Mouse (Mus musculus) neural tube, embryonic 12.5 days (tissue): ENCODE results near the gene Eef2. TPM values are rescaled to one million over a fixed set of nuclear protein-coding genes. Genes with fewer than 3 reads are reported as not detected.

Source experiments
- ATAC-seq: fragments of 200-750 bp; cut with Nextera tagmentation; 2 replicates; pipeline ENCODE4 v1.8.0; 2017; ENCODE audit warnings: low read depth, mild to moderate bottlenecking, moderate TSS enrichment, moderate library complexity; ENCODE audit not compliant: low FRiP score
- H3K27ac ChIP-seq: fragments of 300-500 bp; sonication (generic); 2 replicates; pipeline ENCODE4 v1.5.1; 2016
- H3K27me3 ChIP-seq: fragments of 300-500 bp; sonication (generic); replicated peaks from 2 replicates; pipeline ENCODE4 v1.6.1; 2016; ENCODE audit warnings: mild to moderate bottlenecking
- H3K36me3 ChIP-seq: fragments of 300-500 bp; sonication (generic); 2 replicates; pipeline ENCODE4 v1.6.1; 2016; ENCODE audit warnings: mild to moderate bottlenecking
- H3K4me1 ChIP-seq: fragments of 300-500 bp; sonication (generic); 2 replicates; pipeline ENCODE4 v1.6.1; 2016
- H3K4me2 ChIP-seq: fragments of 300-500 bp; sonication (generic); replicated peaks from 2 replicates; pipeline ENCODE4 v1.6.1; 2016; ENCODE audit warnings: mild to moderate bottlenecking
- H3K4me3 ChIP-seq: fragments of 300-500 bp; sonication (generic); 2 replicates; pipeline ENCODE4 v1.5.1; 2016
- H3K9ac ChIP-seq: fragments of 300-500 bp; sonication (generic); 2 replicates; pipeline ENCODE4 v1.6.1; 2016; ENCODE audit warnings: mild to moderate bottlenecking
- H3K9me3 ChIP-seq: fragments of 300-500 bp; sonication (generic); 2 replicates; pipeline ENCODE4 v1.6.1; 2016; ENCODE audit warnings: mild to moderate bottlenecking
- WGBS: fragments of 180-500 bp; shearing (Covaris S2); methylation state at CpG from one replicate; pipeline ENCODE4 v1.1.7; 2016; 5-methylcytosine and 5-hydroxymethylcytosine counted together
- polyA plus RNA-seq: library from polyadenylated mRNA; unstranded; fragments of >200 nt; fragmentation: Nextera tagmentation; extraction: Ambion mirVana; gene quantifications from 2 replicates; pipeline ENCODE4 v1.2.1, GENCODE M21; 2016

Gene Eef2
- polyA plus RNA-seq, result 515 and 520 TPM in 2 replicates

DNA sequence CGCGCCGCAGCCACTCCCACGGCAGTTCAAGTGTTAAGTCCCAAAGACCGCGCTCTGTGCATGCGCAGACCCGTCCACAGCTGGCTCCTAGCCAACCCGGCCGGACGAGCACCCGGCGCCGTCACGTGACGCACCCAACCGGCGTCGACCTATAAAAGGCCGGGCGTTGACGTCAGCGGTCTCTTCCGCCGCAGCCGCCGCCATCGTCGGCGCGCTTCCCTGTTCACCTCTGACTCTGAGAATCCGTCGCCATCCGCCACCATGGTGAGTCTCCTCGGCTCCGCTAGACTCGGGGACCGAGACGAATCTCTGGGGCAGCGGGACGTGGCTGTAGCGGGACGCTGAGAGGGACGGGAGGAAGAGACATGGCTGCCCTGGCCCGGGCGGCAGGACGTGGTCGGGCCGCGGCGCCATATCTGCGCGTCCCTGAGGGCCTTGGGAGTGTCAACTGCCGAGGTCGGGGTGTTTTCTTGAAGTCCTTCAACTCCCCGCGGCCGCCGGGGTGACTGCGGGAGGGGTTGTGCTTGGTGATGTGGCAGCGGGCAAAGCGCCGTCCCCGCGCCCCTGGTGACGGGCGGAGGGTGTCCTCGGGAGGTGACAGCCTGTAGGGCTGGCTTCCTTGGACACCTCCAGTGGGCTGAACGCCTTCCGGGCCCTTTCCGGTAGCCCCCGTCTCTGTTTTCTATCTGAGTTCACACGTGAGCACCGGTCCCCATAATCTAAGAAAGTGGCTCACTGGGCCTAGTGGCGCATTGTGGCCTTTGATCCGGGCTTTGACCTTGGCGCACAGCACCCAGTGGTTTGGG is at the start of gene Eef2:
Eef2 (plus strand) TSS at position 166 of the 806 bp plus-strand sequence.
- H3K4me3 ChIP-seq, result peak within 1 kb of the TSS; percentile 85
- H3K9me3 ChIP-seq, result no peaks in the 10 kb centered on the region
- H3K36me3 ChIP-seq, result peaks cover 45% of the 10 kb centered on the region
- H3K27ac ChIP-seq, result peak within 1 kb of the TSS; percentile 77
- no peaks in the 10 kb centered on the region for H3K27me3 ChIP-seq
- peak within 1 kb of the TSS; percentile 93 for H3K9ac ChIP-seq
- H3K4me2 ChIP-seq, result peak within 1 kb of the TSS; percentile 99
- H3K4me1 ChIP-seq, result peaks cover 49% of the 10 kb centered on the region
- ATAC-seq, result peak; percentile 76
- WGBS, result under 1% methylated on average over 77 of the region's 77 CpGs

DNA sequence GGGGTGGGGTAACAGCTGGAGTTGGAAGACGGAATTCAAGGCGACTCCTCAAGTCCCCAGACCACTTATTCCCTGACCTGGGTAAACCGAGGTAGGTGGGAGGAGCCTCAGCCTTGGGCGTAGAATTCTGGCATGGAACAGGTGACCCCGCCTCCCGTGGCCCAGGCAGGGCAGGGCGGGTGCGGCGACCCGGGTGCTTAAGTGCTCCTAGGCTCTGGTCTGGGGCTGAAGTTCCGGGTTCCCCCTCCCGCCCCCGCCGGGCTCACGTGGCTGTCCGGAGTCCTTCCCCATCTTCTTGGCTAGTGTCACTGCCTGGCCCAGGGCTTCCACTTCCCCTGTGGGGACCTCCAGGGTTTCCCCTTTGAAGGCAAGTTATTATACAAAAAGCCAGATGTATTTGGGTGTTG is 42.2 kb upstream of the Eef2 start:
- Histone ChIP-seq H3K4me1 (peaks cover 25% of the 10 kb centered on the region), H3K9ac (0 out of 2 replicates have a peak overlapping the region, but pooled peaks have one; percentile 8), H3K27ac (no peak overlapping the region), H3K9me3 (no peaks in the 10 kb centered on the region), H3K4me3 (peak overlapping the region; percentile 5; the same call in 1 of the 2 replicates), H3K36me3 (no peaks in the 10 kb centered on the region), H3K27me3 (peaks cover 51% of the 10 kb centered on the region), H3K4me2 (0 out of 2 replicates have a peak overlapping the region, but pooled peaks have one; percentile 99)
- 2% methylated on average over 16 of the region's 16 CpGs for WGBS
- ATAC-seq, result no peak

DNA sequence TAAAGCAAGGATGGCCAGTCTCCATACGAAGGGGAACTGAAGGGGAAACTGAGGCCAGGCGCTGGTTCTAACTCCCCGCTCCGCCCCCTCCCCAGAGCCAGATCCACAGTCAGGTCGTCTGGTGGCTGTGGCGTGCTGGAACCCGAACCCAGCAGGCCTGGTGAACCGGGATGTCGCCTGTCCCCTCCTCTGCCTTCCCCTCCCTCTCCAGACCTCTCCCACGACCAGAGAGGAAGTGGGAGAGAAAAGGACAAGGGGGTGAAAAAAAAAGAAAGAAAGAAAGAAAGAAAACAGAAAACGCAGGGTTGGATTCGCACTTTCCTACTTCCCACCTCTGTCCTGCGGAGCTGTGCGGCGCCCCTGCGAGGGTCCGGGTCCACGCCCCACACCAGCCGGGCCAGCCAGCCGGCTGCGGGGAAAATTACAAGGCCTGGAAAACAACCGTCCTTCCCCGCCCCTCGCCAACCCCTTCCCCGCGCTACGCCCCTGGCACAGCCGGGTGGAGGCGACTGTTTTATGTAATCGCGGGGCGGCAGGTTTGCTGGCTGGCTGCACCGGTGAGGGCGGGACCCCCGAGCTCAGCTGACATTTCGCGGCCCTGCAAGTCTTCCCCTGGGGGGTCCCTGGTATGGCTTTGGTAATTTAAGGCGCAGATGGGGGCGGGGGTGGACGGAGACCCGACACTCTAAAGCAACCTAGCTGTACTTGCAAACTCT is 41.3 kb upstream of the Eef2 start, which contains the start of gene Zbtb7a:
Zbtb7a (plus strand) TSS at position 255 of the 716 bp plus-strand sequence.
- Histone ChIP-seq H3K4me1 (peaks cover 32% of the 10 kb centered on the region), H3K4me3 (peak within 1 kb of the TSS; percentile 82), H3K4me2 (peak within 1 kb of the TSS; percentile 99), H3K9me3 (no peaks in the 10 kb centered on the region), H3K27ac (peak within 1 kb of the TSS; percentile 91), H3K9ac (peak within 1 kb of the TSS; percentile 95), H3K36me3 (no peaks in the 10 kb centered on the region), H3K27me3 (peaks cover 45% of the 10 kb centered on the region)
- 1% methylated on average over 41 of the region's 41 CpGs for whole genome bisulfite sequencing
- no peak for ATAC-seq

DNA sequence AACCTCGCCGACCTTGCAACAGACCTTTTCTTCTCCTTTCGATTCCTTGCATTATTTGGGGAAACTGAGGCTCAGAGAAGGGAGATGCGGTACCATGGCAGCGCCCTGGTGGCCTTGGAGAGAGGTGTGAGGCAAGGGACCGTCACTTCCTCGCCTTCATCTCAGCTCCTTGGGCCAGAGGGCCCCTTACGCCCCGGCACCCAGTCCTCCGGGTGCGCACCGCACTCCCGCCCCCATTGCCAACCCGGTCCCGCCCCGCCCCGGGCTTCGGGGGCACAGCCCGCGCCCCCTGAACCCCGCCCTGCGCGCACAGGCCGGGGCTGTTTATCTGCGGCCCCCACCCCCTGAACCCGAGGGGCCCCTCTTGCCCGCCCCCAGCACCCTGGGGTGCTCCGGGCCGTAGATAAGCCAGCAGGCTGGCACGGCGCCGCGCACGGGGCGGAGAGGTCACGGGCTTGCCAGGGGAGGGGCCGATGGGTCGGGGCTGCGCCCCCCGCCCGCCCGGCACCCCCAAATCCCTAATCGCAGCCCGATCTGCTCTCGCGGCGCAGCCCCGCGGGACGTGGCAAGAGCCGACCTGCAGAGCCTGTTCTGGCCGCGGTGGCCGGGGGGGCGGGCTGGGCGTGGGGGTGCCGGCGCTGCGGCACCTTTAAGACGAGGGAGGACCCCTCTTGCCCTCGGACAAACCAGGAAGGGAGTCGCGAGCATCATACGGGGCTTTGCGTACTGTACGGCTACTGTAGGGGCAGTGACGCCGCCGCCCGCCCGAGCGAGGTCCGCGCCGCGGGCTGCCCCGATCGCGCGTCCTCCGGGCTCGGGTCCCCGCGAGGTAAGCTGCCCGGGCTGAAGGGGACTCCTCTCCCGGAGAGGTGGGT is 40.4 kb upstream of the Eef2 start:
- under 1% methylated on average over 75 of the region's 86 CpGs for WGBS
- peak overlapping the region; percentile 82 for H3K4me3 ChIP-seq
- H3K27ac ChIP-seq, result peak overlapping the region; percentile 91
- H3K27me3 ChIP-seq, result peaks cover 44% of the 10 kb centered on the region
- H3K9me3 ChIP-seq, result no peaks in the 10 kb centered on the region
- peak overlapping the region; percentile 99 for H3K4me2 ChIP-seq
- no peaks in the 10 kb centered on the region for H3K36me3 ChIP-seq
- H3K9ac ChIP-seq, result peak overlapping the region; percentile 95
- peaks cover 41% of the 10 kb centered on the region for H3K4me1 ChIP-seq
- ATAC-seq, result peak; percentile 8; the same call in 1 of the 2 replicates

DNA sequence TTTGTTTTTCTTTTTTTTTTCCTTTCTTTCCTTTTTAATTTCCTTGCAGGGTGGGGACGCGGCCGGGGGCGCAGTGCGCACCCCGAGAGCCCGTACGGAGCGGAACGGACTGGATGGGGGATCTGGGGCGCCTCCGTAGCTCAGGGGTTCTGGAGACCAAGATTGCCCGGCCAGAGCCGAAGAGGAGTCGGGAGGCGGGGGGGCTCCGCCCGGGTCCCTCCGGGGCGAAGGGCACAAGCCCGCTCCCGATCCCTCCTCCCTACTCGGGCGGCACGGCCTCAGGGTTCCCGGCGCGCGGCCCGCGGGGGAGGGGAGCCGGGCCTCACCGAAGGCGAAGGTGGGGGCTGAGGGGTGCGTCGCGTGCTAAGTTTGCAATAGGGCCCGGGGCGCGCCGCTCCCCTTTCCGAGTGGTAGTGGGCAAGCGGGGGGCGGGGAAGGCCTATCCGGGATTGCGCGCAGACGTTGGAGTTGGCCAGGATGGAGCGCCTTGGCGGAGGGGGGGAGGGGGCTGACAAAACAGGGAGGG is 39.7 kb upstream of the Eef2 start:
- peak overlapping the region; percentile 82 for H3K4me3 ChIP-seq
- H3K9me3 ChIP-seq, result no peaks in the 10 kb centered on the region
- WGBS, result 1% methylated on average over 47 of the region's 50 CpGs
- H3K36me3 ChIP-seq, result no peaks in the 10 kb centered on the region
- H3K4me1 ChIP-seq, result peaks cover 48% of the 10 kb centered on the region
- peak overlapping the region; percentile 91 for H3K27ac ChIP-seq
- ATAC-seq, result peak; percentile 34
- H3K9ac ChIP-seq, result peak overlapping the region; percentile 95
- H3K4me2 ChIP-seq, result peak overlapping the region; percentile 99
- peaks cover 41% of the 10 kb centered on the region for H3K27me3 ChIP-seq

DNA sequence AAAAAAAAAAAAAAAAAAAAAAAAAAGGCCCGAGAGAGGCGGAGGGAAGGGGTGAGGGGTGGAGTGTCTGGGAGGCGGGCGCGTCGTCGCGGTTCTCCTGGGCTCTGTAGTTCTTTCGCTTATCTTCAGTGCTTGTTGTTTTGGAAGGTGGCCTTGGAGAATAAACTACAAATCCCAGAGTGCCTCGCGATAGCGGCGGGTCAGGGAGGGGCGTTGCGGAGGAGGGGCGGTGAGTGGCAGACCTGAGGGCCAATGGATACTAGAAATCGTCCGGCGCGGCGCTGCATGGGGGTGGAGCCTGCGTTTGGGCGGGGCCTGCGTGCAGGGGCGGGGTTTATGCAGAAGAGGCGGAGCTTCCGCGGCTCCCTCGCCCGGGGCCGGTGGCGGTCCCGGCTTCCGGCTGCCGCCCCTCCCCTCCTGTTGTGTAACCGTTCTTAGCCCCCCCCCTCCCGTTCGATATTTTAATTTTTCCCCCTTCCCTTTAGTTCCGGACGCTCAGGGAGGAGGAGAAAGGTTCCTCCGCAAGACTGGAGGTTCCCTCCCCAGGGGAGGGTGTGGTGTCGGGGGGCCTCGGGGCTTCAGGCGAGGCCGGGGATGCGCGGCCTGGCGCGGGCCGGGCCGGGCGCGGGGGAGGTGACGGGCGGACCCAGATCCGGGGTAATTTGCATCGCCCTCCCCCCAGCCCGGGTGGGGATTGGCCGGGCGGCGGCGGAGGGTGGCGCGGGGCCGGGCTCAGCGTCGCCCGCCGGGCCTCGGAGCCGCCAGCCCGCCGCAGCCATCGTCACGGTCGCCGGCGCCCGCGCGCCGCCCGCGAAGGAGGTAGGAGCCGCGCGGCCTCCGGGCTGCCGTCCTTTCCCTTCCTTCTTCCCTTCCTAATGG is 38.9 kb upstream of the Eef2 start:
- under 1% methylated on average over 85 of the region's 89 CpGs for WGBS

DNA sequence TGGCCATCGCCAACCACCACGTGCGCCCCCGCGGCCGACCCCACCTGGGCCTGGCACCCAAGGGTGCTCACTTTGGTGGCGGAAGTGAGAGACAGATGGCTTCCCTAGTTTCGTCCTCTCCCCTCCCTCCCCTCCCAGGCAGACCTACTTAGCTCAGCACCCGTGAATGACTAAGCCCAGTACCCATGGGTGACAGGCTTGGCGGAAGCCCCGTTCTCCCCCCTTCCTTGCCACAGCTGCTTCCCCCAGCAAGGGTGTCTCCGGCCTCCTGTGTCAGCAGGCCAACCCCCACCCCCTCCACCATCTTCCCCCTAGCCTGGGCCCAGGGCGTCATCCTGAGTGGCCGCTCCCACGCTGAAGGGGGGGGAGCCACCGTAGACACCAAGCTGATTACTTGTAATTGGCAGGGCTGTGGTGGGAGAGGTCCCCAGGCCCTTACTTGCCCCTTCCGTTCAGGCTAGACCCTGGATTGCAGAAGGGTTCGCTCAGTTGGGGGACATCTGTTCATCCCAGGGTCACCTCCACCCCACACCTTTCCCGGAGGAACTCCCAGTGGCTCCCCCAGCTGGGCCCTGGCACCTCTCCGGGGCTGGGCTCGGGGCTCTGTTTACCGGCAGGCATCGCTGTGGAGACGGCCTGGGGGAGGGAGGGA is 38.2 kb upstream of the Eef2 start:
- peaks cover 27% of the 10 kb centered on the region for H3K27me3 ChIP-seq
- peak overlapping the region; percentile 95 for H3K9ac ChIP-seq
- peak overlapping the region; percentile 82 for H3K4me3 ChIP-seq
- peaks cover under 1% of the 10 kb centered on the region for H3K36me3 ChIP-seq
- ATAC-seq, result 0 out of 2 replicates have a peak, but pooled peaks have one; percentile 1
- peaks cover 62% of the 10 kb centered on the region for H3K4me1 ChIP-seq
- 2% methylated on average over 23 of the region's 24 CpGs for WGBS
- peak overlapping the region; percentile 99 for H3K4me2 ChIP-seq
- H3K27ac ChIP-seq, result peak overlapping the region; percentile 79
- no peaks in the 10 kb centered on the region for H3K9me3 ChIP-seq

More for the DNA sequence above, 38.9 kb upstream of the Eef2 start:
- peak overlapping the region; percentile 99 for H3K4me2 ChIP-seq
- H3K9ac ChIP-seq, result peak overlapping the region; percentile 95
- H3K4me3 ChIP-seq, result peak overlapping the region; percentile 82
- H3K36me3 ChIP-seq, result no peaks in the 10 kb centered on the region
- peak overlapping the region; percentile 91 for H3K27ac ChIP-seq
- H3K4me1 ChIP-seq, result peaks cover 55% of the 10 kb centered on the region
- H3K9me3 ChIP-seq, result no peaks in the 10 kb centered on the region
- peak; percentile 90 for ATAC-seq
- peaks cover 33% of the 10 kb centered on the region for H3K27me3 ChIP-seq

DNA sequence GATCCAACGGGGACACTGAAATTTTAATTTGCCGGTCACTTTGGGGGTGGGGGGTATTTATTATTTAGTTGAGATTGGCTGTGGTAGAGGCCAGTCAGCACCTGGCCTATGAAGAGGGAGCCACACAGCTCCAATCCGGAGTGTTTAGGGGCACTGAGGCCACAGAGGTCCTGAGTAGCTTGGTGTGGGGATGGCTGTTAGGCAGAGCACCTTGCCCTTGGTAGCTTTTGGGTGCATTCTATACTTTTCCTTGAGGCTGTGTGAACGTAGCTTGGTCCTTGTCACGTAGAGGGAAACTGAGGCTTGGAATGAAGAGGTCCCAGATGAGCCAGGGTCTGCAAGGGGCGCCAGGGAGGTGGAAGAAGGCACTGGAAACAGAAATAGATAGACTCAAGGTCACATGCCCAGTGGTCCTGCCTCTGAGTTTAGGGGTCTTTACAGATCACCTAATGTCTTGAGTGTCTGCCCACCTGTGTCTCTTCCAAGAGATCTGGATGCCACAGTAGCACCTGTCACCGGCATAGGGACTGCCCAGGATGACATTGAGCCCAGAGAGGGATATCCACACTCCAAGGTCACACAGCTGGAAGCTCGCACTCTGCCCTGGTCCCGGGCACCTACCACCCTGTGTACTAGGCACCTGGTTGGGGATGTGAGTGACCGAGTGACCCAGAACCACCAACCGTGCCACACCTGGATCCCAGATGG is 37.5 kb upstream of the Eef2 start:
- Histone ChIP-seq H3K4me2 (peak overlapping the region; percentile 99), H3K9ac (peak overlapping the region; percentile 95), H3K36me3 (peaks cover 7% of the 10 kb centered on the region), H3K9me3 (no peaks in the 10 kb centered on the region), H3K4me3 (peak overlapping the region; percentile 82), H3K27ac (no peak overlapping the region), H3K27me3 (peaks cover 21% of the 10 kb centered on the region), H3K4me1 (peaks cover 62% of the 10 kb centered on the region)
- no peak for ATAC-seq
- 64% methylated on average over 11 of the region's 11 CpGs for WGBS

DNA sequence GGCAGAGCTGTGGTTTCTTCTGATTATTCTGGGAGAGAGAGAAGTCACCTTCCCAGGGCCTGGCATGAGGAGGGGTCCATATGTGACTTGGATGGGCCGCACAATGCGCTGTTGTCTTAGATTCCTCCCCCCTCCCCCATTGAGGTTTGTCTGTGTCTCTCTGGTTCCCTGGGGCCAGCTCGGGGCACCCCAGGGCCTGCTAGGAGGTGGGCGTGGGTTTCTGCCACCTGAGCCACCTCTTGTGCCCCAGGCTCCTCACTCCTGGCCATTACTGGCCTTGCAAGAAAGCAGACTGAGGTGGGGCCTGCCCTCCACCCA is 36.9 kb upstream of the Eef2 start:
- WGBS, result 76% methylated on average over 4 of the region's 4 CpGs
- H3K4me1 ChIP-seq, result peaks cover 62% of the 10 kb centered on the region
- no peak for ATAC-seq

DNA sequence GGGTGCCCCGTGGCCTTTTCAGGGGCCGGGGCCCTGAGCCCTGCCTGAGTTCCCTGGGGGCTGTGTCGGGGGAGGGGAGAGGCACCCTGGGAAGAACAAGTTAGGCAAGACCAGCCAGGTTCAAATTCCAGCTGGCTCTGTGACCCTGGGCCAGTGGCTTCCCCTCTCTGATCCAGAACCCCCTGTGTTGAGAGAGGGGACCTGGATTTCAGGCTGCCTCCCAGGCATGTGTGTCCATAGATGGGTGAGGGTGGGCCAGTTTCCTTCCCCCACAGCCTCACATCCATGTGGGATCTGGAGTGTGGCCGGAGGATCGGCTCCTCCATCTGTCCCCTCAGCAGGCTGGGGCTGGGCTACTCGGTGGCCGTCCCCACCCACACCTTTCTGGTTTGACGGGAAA is 36.4 kb upstream of the Eef2 start:
- peak overlapping the region; percentile 99 for H3K4me2 ChIP-seq
- peaks cover 11% of the 10 kb centered on the region for H3K27me3 ChIP-seq
- no peak for ATAC-seq
- no peaks in the 10 kb centered on the region for H3K9me3 ChIP-seq
- H3K4me1 ChIP-seq, result peaks cover 62% of the 10 kb centered on the region
- no peak overlapping the region for H3K4me3 ChIP-seq
- H3K27ac ChIP-seq, result no peak overlapping the region
- WGBS, result 60% methylated on average over 8 of the region's 8 CpGs
- H3K9ac ChIP-seq, result peak overlapping the region; percentile 41; the same call in 1 of the 2 replicates
- H3K36me3 ChIP-seq, result peaks cover 18% of the 10 kb centered on the region

More for the DNA sequence above, 36.9 kb upstream of the Eef2 start:
- Histone ChIP-seq H3K9me3 (no peaks in the 10 kb centered on the region), H3K27me3 (peaks cover 16% of the 10 kb centered on the region), H3K36me3 (peaks cover 13% of the 10 kb centered on the region), H3K4me2 (peak overlapping the region; percentile 99), H3K4me3 (no peak overlapping the region), H3K27ac (no peak overlapping the region), H3K9ac (no peak overlapping the region; the same call in 1 of the 2 replicates)
